Mouse (Mus musculus): ENCODE measurements around the gene Epn1. TPM values are rescaled to one million over a fixed set of nuclear protein-coding genes. Genes with fewer than 3 reads are reported as not detected.

Gene Epn1
- total and polyA plus RNA-seq, 3 experiments: 41.9 to 101 (median 72.9) TPM

DNA sequence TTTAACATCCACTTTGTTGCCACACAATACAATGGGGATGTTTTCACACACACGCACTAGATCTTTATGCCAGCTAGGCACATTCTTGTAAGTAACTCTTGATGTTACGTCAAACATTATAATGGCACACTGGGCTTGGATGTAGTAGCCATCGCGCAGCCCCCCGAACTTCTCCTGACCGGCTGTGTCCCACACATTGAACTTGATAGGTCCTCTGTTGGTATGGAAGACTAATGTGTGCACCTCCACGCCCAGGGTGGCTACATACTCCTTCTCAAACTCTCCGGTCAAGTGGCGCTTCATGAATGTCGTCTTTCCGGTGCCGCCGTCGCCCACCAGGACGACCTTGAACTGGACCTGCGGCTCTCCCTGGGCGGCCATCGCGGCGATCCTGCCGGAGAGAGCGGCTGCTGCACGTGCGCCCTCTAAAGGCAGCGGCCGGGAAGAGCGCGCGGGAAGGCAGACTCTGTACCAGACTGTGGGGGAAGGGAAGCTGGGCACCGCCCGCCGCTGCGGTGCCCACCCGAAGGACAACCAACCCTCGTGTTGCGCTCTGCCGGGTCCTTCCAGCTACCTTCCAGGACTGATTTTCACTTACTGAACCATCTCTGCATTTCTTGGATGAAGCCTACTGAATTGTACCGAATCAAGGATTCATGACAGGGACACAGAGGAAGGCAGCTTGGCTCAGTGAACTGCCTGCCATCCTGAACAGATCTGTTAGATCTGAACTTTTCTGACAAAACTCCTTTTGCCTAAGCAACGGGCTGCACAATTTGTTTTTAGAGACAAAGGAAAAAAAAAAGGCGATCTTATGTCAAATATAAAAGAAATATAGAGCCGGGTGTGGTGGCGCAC is 45.7 kb downstream of the Epn1 start, which contains the start of gene Rasl2-9:
TSS of gene Rasl2-9 (minus strand) at position 402 of the 858 bp plus-strand sequence.
- Histone ChIP-seq H3K4me3 (replicated peaks in 1 of 3; ENCODE audit: low read depth in 2 of 3, low read length in 2 of 3, poor library complexity in 1 of 3) (peak within 1 kb of the TSS; percentile 59 to 83 (median 79)), H3K9me3 (replicated peaks; ENCODE audit: low read length) (no peaks in the 10 kb centered on the region), H3K27ac (ENCODE audit: insufficient read depth, low read depth) (no peak within 1 kb of the TSS), H3K9ac (ENCODE audit: insufficient read depth, low read depth) (peak within 1 kb of the TSS; percentile 72), H3K36me3 (replicated peaks in 1 of 2; ENCODE audit: control insufficient read depth in 1 of 2, insufficient read depth in 1 of 2, low read length in 1 of 2) (no peaks in the 10 kb centered on the region), H3K79me2 (replicated peaks; ENCODE audit: control insufficient read depth, extremely low read depth, insufficient read depth, poor library complexity, severe bottlenecking) (no peaks in the 10 kb centered on the region), H3K27me3 (replicated peaks) (no peaks in the 10 kb centered on the region), H3K4me1 (ENCODE audit: control insufficient read depth in 1 of 2, insufficient read depth in 2 of 2) (peaks cover 3 to 4% of the 10 kb centered on the region in 2 experiments; a peak in 3 of 4 replicates), H3K4me2 (ENCODE audit: insufficient read depth, low read depth, poor library complexity, severe bottlenecking) (peak within 1 kb of the TSS; percentile 60)
- TF ChIP-seq MXI1 (IDR thresholded peaks at IDR 0.05; ENCODE audit: low read depth, low read length) (0 out of 2 replicates have a peak, but pooled peaks have one; percentile 19), HCFC1 (IDR thresholded peaks at IDR 0.05; ENCODE audit: low read depth, low read length) (peak; percentile 68), MEF2A (IDR thresholded peaks at IDR 0.05; ENCODE audit: borderline replicate concordance, low read depth, low read length) (peak; percentile 51; the same call in 1 of the 2 replicates), ELF1 (IDR thresholded peaks at IDR 0.05; ENCODE audit: low read depth, low read length) (peak; percentile 53), POLR2A (IDR thresholded peaks at IDR 0.05; ENCODE audit: low read depth, low read length) (peak; percentile 62; the same call in 1 of the 2 replicates), POLR2AphosphoS2 (IDR thresholded peaks at IDR 0.05; ENCODE audit: low read depth, low read length) (no peak), KAT2A (IDR thresholded peaks at IDR 0.05; ENCODE audit: insufficient replicate concordance, low read length) (no peak), MAZ (IDR thresholded peaks at IDR 0.05; ENCODE audit: low read depth, low read length) (no peak), MYC (IDR thresholded peaks at IDR 0.05; ENCODE audit: low read depth, low read length) (no peak), CHD1 (IDR thresholded peaks at IDR 0.05; ENCODE audit: low read depth, low read length) (no peak), IRF4 (IDR thresholded peaks at IDR 0.05; ENCODE audit: low read depth, low read length) (peak; percentile 70; the same call in 1 of the 2 replicates), TBP (conservative IDR thresholded peaks at IDR 0.05; ENCODE audit: low read depth, low read length) (no peak), CTCF (conservative IDR thresholded peaks at IDR 0.05 in 1 of 2, IDR thresholded peaks at IDR 0.05 in 1 of 2; ENCODE audit: low read depth in 2 of 2, low read length in 2 of 2) (peak in 1 of 2 experiments; percentile 86; a peak in 2 of 4 replicates), CHD2 (IDR thresholded peaks at IDR 0.05; ENCODE audit: low read length) (peak; percentile 90), USF1 (IDR thresholded peaks at IDR 0.05; ENCODE audit: low read depth, low read length) (no peak), SIN3A (IDR thresholded peaks at IDR 0.05; ENCODE audit: low read length) (no peak), SMC3 (IDR thresholded peaks at IDR 0.05; ENCODE audit: low read depth, low read length) (peak; percentile 71), ZMIZ1 (IDR thresholded peaks at IDR 0.05; ENCODE audit: low read depth, low read length) (no peak), NRF1 (IDR thresholded peaks at IDR 0.05; ENCODE audit: low read depth, low read length) (peak; percentile 59), BHLHE40 (IDR thresholded peaks at IDR 0.05; ENCODE audit: low read depth, low read length) (peak; percentile 71), JUND (conservative IDR thresholded peaks at IDR 0.05; ENCODE audit: low read depth, low read length) (no peak), ZNF384 (IDR thresholded peaks at IDR 0.05; ENCODE audit: low read depth, low read length) (no peak), UBTF (IDR thresholded peaks at IDR 0.05; ENCODE audit: low read depth, low read length) (no peak), GABPA (IDR thresholded peaks at IDR 0.05; ENCODE audit: insufficient replicate concordance, low read depth, low read length) (no peak), PAX5 (IDR thresholded peaks at IDR 0.05; ENCODE audit: low read length) (no peak), MAFK (IDR thresholded peaks at IDR 0.05; ENCODE audit: insufficient replicate concordance, low read length) (no peak), MAX (IDR thresholded peaks at IDR 0.05; ENCODE audit: low read length) (peak; percentile 48; the same call in 1 of the 2 replicates), RCOR1 (conservative IDR thresholded peaks at IDR 0.05; ENCODE audit: low read depth, low read length) (no peak), ETS1 (conservative IDR thresholded peaks at IDR 0.05; ENCODE audit: low read depth, low read length) (no peak), USF2 (conservative IDR thresholded peaks at IDR 0.05; ENCODE audit: low read depth, low read length) (no peak), TCF12 (IDR thresholded peaks at IDR 0.05; ENCODE audit: low read depth, low read length) (peak; percentile 66), JUN (IDR thresholded peaks at IDR 0.05; ENCODE audit: insufficient read depth, low read depth, low read length) (no peak), NELFE (IDR thresholded peaks at IDR 0.05; ENCODE audit: low read depth, low read length) (peak; percentile 60; the same call in 1 of the 2 replicates), EP300 (IDR thresholded peaks at IDR 0.05; ENCODE audit: low read length) (no peak), E2F4 (IDR thresholded peaks at IDR 0.05; ENCODE audit: insufficient replicate concordance, low read depth, low read length) (no peak), ZC3H11A (IDR thresholded peaks at IDR 0.05; ENCODE audit: low read depth, low read length) (0 out of 2 replicates have a peak, but pooled peaks have one; percentile 14), RAD21 (IDR thresholded peaks at IDR 0.05; ENCODE audit: low read depth, low read length) (peak; percentile 73), ZKSCAN1 (IDR thresholded peaks at IDR 0.05; ENCODE audit: borderline replicate concordance, low read depth, low read length) (no peak)
- DNase-seq (ENCODE audit: extremely low read depth): peak; percentile 71
- in situ Hi-C loops (cut with MboI; ENCODE audit: low pct_ligation_motif_present, low pct_unique_long_range_greater_than_20kb, low sequenced_read_pairs) (loop anchor here (5.0 kb wide), 1 partner anchor 63 kb away; the partner anchor contains the start of gene U2af2), dilution Hi-C loops (cut with MboI; ENCODE audit: extremely low pct_ligation_motif_present, extremely low pct_unique_long_range_greater_than_20kb, low sequenced_read_pairs) (no loop called here)
